Mouse (Mus musculus): ENCODE measurements around the gene Map1a. TPM values are rescaled to one million over a fixed set of nuclear protein-coding genes. Genes with fewer than 3 reads are reported as not detected.

Gene Map1a
- polyA plus RNA-seq, 1 experiment, result 1.3 TPM

- Histone ChIP-seq H3K27ac (ENCODE audit: insufficient read depth, low read depth, low read length) (no peak overlapping the region), H3K36me3 (ENCODE audit: control insufficient read depth, insufficient read depth, low read length) (0 out of 2 replicates have a peak, but pooled peaks cover 1% of the 10 kb centered on the region), H3K27me3 (replicated peaks; ENCODE audit: control insufficient read depth, insufficient read depth, low read length) (no peaks in the 10 kb centered on the region), H3K4me1 (ENCODE audit: control insufficient read depth, insufficient read depth, low read length) (peaks cover 9% of the 10 kb centered on the region), H3K4me3 (ENCODE audit: insufficient read depth, low read depth, low read length) (no peak overlapping the region)
- DNase-seq, result no peak
- TF ChIP-seq CTCF (conservative IDR thresholded peaks at IDR 0.05; ENCODE audit: insufficient read depth, insufficient read length, low read depth, low read length) (no peak), POLR2A (IDR thresholded peaks at IDR 0.05; ENCODE audit: low read depth, low read length) (no peak)
- WGBS, result 30% methylated on average over 4 of the region's 4 CpGs
Observed at GRCm38 (mm10) chr2:121271928-121272516, 17.4 kb upstream of the Map1a start.

- Histone ChIP-seq H3K27me3 (replicated peaks; ENCODE audit: control insufficient read depth, insufficient read depth, low read length) (no peaks in the 10 kb centered on the region), H3K4me3 (ENCODE audit: insufficient read depth, low read depth, low read length) (no peak overlapping the region), H3K27ac (ENCODE audit: insufficient read depth, low read depth, low read length) (no peak overlapping the region), H3K36me3 (ENCODE audit: control insufficient read depth, insufficient read depth, low read length) (no peaks in the 10 kb centered on the region), H3K4me1 (ENCODE audit: control insufficient read depth, insufficient read depth, low read length) (0 out of 2 replicates have a peak, but pooled peaks cover 3% of the 10 kb centered on the region)
- DNase-seq, result no peak
- 86% methylated on average over 2 of the region's 2 CpGs for WGBS
- no peak for TF ChIP-seq POLR2A (IDR thresholded peaks at IDR 0.05; ENCODE audit: low read depth, low read length)
- TF ChIP-seq CTCF (conservative IDR thresholded peaks at IDR 0.05; ENCODE audit: insufficient read depth, insufficient read length, low read depth, low read length), result no peak
Observed at GRCm38 (mm10) chr2:121287850-121288249, 1.6 kb upstream of the Map1a start.

GRCm38 (mm10) chr2:121289730-121290540 lies 535 bp downstream of the Map1a start:
- 7% methylated on average over 36 of the region's 36 CpGs for WGBS
- DNase-seq, result no peak
- TF ChIP-seq POLR2A (IDR thresholded peaks at IDR 0.05; ENCODE audit: low read depth, low read length) (no peak), CTCF (conservative IDR thresholded peaks at IDR 0.05; ENCODE audit: insufficient read depth, insufficient read length, low read depth, low read length) (no peak)
- Histone ChIP-seq H3K27me3 (replicated peaks; ENCODE audit: control insufficient read depth, insufficient read depth, low read length) (no peaks in the 10 kb centered on the region), H3K36me3 (ENCODE audit: control insufficient read depth, insufficient read depth, low read length) (no peaks in the 10 kb centered on the region), H3K4me1 (ENCODE audit: control insufficient read depth, insufficient read depth, low read length) (peaks cover 5% of the 10 kb centered on the region; the same call in 1 of the 2 replicates), H3K27ac (ENCODE audit: insufficient read depth, low read depth, low read length) (no peak overlapping the region), H3K4me3 (ENCODE audit: insufficient read depth, low read depth, low read length) (peak overlapping the region; percentile 73)

- no peak for DNase-seq
- 83% methylated on average over 5 of the region's 5 CpGs for WGBS
Observed at GRCm38 (mm10) chr2:121292316-121293013, 3.1 kb downstream of the Map1a start.

GRCm38 (mm10) chr2:121294182-121294581 lies 4.8 kb downstream of the Map1a start:
- no peaks in the 10 kb centered on the region for H3K27me3 ChIP-seq (replicated peaks; ENCODE audit: control insufficient read depth, insufficient read depth, low read length)
- no peaks in the 10 kb centered on the region for H3K36me3 ChIP-seq (ENCODE audit: control insufficient read depth, insufficient read depth, low read length)
- peak; percentile 38 for DNase-seq
- peaks cover 5% of the 10 kb centered on the region; the same call in 1 of the 2 replicates for H3K4me1 ChIP-seq (ENCODE audit: control insufficient read depth, insufficient read depth, low read length)
- WGBS, result 38% methylated on average over 4 of the region's 4 CpGs
- H3K27ac ChIP-seq (ENCODE audit: insufficient read depth, low read depth, low read length), result no peak overlapping the region
- H3K4me3 ChIP-seq (ENCODE audit: insufficient read depth, low read depth, low read length), result no peak overlapping the region; the same call in 1 of the 2 replicates
- TF ChIP-seq POLR2A (IDR thresholded peaks at IDR 0.05; ENCODE audit: low read depth, low read length) (no peak), CTCF (conservative IDR thresholded peaks at IDR 0.05; ENCODE audit: insufficient read depth, insufficient read length, low read depth, low read length) (no peak)

More at GRCm38 (mm10) chr2:121292316-121293013, 3.1 kb downstream of the Map1a start:
- peaks cover 5% of the 10 kb centered on the region; the same call in 1 of the 2 replicates for H3K4me1 ChIP-seq (ENCODE audit: control insufficient read depth, insufficient read depth, low read length)
- H3K4me3 ChIP-seq (ENCODE audit: insufficient read depth, low read depth, low read length), result no peak overlapping the region
- no peak overlapping the region for H3K27ac ChIP-seq (ENCODE audit: insufficient read depth, low read depth, low read length)
- TF ChIP-seq POLR2A (IDR thresholded peaks at IDR 0.05; ENCODE audit: low read depth, low read length) (no peak), CTCF (conservative IDR thresholded peaks at IDR 0.05; ENCODE audit: insufficient read depth, insufficient read length, low read depth, low read length) (no peak)
- no peaks in the 10 kb centered on the region for H3K27me3 ChIP-seq (replicated peaks; ENCODE audit: control insufficient read depth, insufficient read depth, low read length)
- no peaks in the 10 kb centered on the region for H3K36me3 ChIP-seq (ENCODE audit: control insufficient read depth, insufficient read depth, low read length)

GRCm38 (mm10) chr2:121294753-121295607 lies 5.6 kb downstream of the Map1a start:
- Histone ChIP-seq H3K4me3 (ENCODE audit: insufficient read depth, low read depth, low read length) (peak overlapping the region; percentile 45), H3K36me3 (ENCODE audit: control insufficient read depth, insufficient read depth, low read length) (no peaks in the 10 kb centered on the region), H3K27ac (ENCODE audit: insufficient read depth, low read depth, low read length) (no peak overlapping the region), H3K27me3 (replicated peaks; ENCODE audit: control insufficient read depth, insufficient read depth, low read length) (no peaks in the 10 kb centered on the region), H3K4me1 (ENCODE audit: control insufficient read depth, insufficient read depth, low read length) (peaks cover 2% of the 10 kb centered on the region; the same call in 1 of the 2 replicates)
- no peak for TF ChIP-seq CTCF (conservative IDR thresholded peaks at IDR 0.05; ENCODE audit: insufficient read depth, insufficient read length, low read depth, low read length)
- TF ChIP-seq POLR2A (IDR thresholded peaks at IDR 0.05; ENCODE audit: low read depth, low read length), result no peak
- DNase-seq, result no peak
- WGBS, result 12% methylated on average over 18 of the region's 18 CpGs

All from kidney, adult 2 months (tissue).